Mouse (Mus musculus) G1E (cell line): ENCODE measurements around the gene Naa38. TPM values are rescaled to one million over a fixed set of nuclear protein-coding genes. Genes with fewer than 3 reads are reported as not detected.

Experiments
- ATAC-seq: 2 replicates; pipeline ENCODE4 v1.8.0; 2016; ENCODE audit warnings: mild to moderate bottlenecking; ENCODE audit not compliant: insufficient number of reproducible peaks, poor library complexity, low FRiP score, severe bottlenecking; ENCODE audit errors: extremely low read depth
- DNase-seq: peaks from one replicate; pipeline ENCODE4 v3.0.0; 2012; ENCODE audit warnings: low spot score
- H3K27me3 ChIP-seq: 2 replicates; pipeline ENCODE4 v1.6.1; 2012; ENCODE audit warnings: mild to moderate bottlenecking, low read length, inconsistent platforms; ENCODE audit not compliant: insufficient read depth
- H3K36me3 ChIP-seq: replicated peaks from 2 replicates; pipeline ENCODE3; 2012; ENCODE audit warnings: mild to moderate bottlenecking, inconsistent platforms
- H3K4me1 ChIP-seq: 2 replicates; pipeline ENCODE4 v1.6.1; 2012; ENCODE audit warnings: low read depth, low read length, inconsistent platforms, mixed read lengths; ENCODE audit not compliant: insufficient read depth
- H3K4me3 ChIP-seq: 2 replicates; pipeline ENCODE4 v1.5.1; 2012; ENCODE audit warnings: low read depth, mild to moderate bottlenecking, inconsistent platforms, low read length, moderate library complexity, mixed read lengths
- H3K9me3 ChIP-seq: replicated peaks from 2 replicates; pipeline ENCODE4 v1.6.1; 2012; ENCODE audit warnings: inconsistent platforms
- CTCF ChIP-seq: IDR thresholded peaks from 2 replicates; pipeline ENCODE4 v1.5.1; 2012; ENCODE audit warnings: low read depth, low read length, inconsistent platforms, mixed read lengths
- GATA1 ChIP-seq: IDR thresholded peaks from 2 replicates; pipeline ENCODE4 v1.6.1; 2012; ENCODE audit warnings: borderline replicate concordance, low read length, inconsistent platforms, mixed read lengths
- GATA2 ChIP-seq: IDR thresholded peaks from 2 replicates; pipeline ENCODE4 v1.6.1; 2012; ENCODE audit warnings: low read depth, low read length, inconsistent platforms, borderline replicate concordance
- POLR2AphosphoS5 ChIP-seq: IDR thresholded peaks from 2 replicates; pipeline ENCODE4 v1.6.1; 2012; ENCODE audit warnings: low read depth, low read length, inconsistent platforms; ENCODE audit not compliant: insufficient replicate concordance
- TAL1 ChIP-seq: conservative IDR thresholded peaks from 2 replicates; pipeline ENCODE4 v1.6.1; 2012; ENCODE audit warnings: low read depth, low read length, inconsistent platforms, mixed read lengths
- polyA plus RNA-seq: library from polyadenylated mRNA; stranded (reverse); fragments of >175 nt; gene quantifications from 2 replicates; pipeline ENCODE4 v1.2.3, GENCODE M21; 2012
- total RNA-seq, 2 experiments: library from RNA; stranded (forward) in 1 of 2; stranded (reverse) in 1 of 2; fragments of 200-1000 nt in 1 of 2; fragments of >200 nt in 1 of 2; fragmentation: Nextera tagmentation in 1 of 2; gene quantifications; 2 replicates each; pipeline ENCODE4 v1.2.3; 2014 to 2017

Gene Naa38
- total and polyA plus RNA-seq, 3 experiments = 98.4 to 171 (median 107) TPM

GRCm38 (mm10) chr11:69399201-69400082, 4.2 kb downstream of the Naa38 start:
- peaks cover 57% of the 10 kb centered on the region for H3K4me1 ChIP-seq
- DNase-seq (no peak), ATAC-seq (no peak)
- peak overlapping the region; percentile 1; the same call in 1 of the 2 replicates for H3K4me3 ChIP-seq
- no peaks in the 10 kb centered on the region for H3K27me3 ChIP-seq
- peaks cover 8% of the 10 kb centered on the region for H3K9me3 ChIP-seq
- peaks cover 77% of the 10 kb centered on the region for H3K36me3 ChIP-seq
- TF ChIP-seq GATA2 = no peak
- no peak for TF ChIP-seq GATA1
- no peak for TF ChIP-seq TAL1
- TF ChIP-seq CTCF = no peak
- no peak for TF ChIP-seq POLR2AphosphoS5

DNA sequence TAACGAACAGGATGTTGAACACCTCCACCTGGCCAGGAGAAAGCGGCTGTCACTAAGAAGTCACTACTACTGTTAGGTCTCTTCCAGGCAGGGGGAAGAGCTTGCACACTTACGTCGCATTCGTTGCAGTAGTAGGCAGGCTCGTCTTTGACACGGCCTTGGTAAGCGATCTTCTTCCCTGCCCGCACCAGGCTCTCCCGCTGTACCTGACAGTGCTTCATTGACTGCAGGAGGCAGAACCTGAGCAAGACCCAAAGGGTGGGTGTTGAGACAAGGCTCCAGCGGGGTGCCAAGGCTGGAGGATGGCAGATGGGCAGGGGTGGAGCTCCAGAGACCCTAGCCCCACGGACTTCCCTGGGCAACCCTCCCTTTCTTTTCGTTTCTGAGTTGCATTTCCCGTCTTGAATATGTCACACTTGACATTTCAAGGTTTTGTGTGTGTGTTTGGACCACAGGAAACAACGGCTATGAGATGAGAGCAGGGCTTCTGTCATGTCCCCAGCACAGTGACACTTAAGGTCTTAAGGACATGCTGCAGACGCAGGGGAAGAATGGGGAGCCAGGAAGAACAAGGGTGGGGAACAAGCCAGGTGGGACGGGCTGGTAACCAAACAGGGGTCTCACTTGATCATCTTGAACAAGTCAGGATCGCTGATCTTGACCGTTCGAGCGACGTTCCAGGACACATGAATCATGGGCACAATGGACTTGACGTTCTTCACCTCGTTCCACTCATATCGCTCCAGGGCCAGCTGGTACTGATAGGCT, 5.0 kb downstream of the Naa38 start:
- ATAC-seq = no peak
- H3K36me3 ChIP-seq = peaks cover 86% of the 10 kb centered on the region
- H3K4me3 ChIP-seq = peak overlapping the region; percentile 1; the same call in 1 of the 2 replicates

DNA sequence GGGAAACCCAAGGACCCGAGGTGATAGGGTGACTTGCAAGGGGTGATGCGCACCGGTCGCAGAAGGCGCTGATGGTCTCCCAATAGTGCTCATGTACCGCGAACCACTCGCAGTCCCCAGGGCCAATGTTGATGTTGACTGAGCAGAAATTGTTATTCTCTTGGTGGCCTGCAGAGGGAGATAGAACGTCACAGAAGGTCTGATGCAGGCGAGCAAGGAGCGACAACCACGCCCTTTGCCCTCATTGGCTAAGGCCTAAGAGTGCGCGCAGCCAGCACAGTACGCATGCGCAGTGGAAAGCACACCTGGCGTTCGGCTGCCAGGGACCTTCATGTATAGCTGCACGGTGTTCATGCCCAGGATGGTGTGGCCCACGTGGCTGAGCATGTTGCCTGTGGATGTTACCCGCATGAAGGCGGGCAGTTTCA, 5.9 kb downstream of the Naa38 start:
- peak; percentile 74 for ATAC-seq
- Histone ChIP-seq H3K9me3 (peaks cover 8% of the 10 kb centered on the region), H3K4me3 (peak overlapping the region; percentile 55), H3K4me1 (peaks cover 60% of the 10 kb centered on the region), H3K27me3 (no peaks in the 10 kb centered on the region), H3K36me3 (peaks cover 95% of the 10 kb centered on the region)
- peak; percentile 69 for DNase-seq
- TF ChIP-seq TAL1 (no peak), CTCF (peak; percentile 80)

More for the DNA sequence above, 5.0 kb downstream of the Naa38 start:
- peaks cover 8% of the 10 kb centered on the region for H3K9me3 ChIP-seq
- TF ChIP-seq CTCF (no peak), GATA2 (no peak), GATA1 (no peak), POLR2AphosphoS5 (no peak)
- H3K4me1 ChIP-seq = peaks cover 58% of the 10 kb centered on the region
- DNase-seq = no peak
- no peaks in the 10 kb centered on the region for H3K27me3 ChIP-seq

DNA sequence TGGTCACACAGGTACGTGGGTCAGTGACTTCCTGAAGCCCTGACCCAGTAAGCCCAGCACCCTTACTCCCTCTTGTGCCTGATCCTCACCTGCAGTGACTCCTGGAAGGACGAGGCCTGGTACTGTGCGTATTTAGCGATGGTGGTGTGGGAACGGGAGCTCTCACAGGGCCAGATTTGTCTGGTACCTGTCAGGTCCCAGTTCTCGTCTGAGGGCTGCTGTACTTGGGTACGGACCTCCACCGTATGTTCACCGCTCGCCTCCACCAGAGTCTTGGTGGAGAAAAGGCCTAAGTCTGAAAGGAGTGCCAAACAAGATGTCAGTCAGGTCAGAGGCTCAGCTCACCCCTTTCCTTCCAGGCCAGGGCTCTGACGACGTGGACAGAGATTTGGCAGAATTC, 6.7 kb downstream of the Naa38 start:
- Histone ChIP-seq H3K36me3 (peaks cover 97% of the 10 kb centered on the region), H3K9me3 (peaks cover 8% of the 10 kb centered on the region)
- TF ChIP-seq POLR2AphosphoS5 = no peak
- no peak for TF ChIP-seq GATA1
- TF ChIP-seq CTCF = no peak
- TF ChIP-seq GATA2 = no peak
- TF ChIP-seq TAL1 = no peak

GRCm38 (mm10) chr11:69403691-69404594, 8.7 kb downstream of the Naa38 start:
- H3K4me3 ChIP-seq = no peak overlapping the region
- TF ChIP-seq TAL1 (no peak), POLR2AphosphoS5 (no peak), CTCF (no peak), GATA2 (no peak), GATA1 (no peak)
- H3K4me1 ChIP-seq = peaks cover 65% of the 10 kb centered on the region
- no peak for DNase-seq
- peaks cover 8% of the 10 kb centered on the region for H3K9me3 ChIP-seq
- H3K27me3 ChIP-seq = no peaks in the 10 kb centered on the region
- H3K36me3 ChIP-seq = peaks cover 93% of the 10 kb centered on the region
- no peak for ATAC-seq

More for the DNA sequence above, 6.7 kb downstream of the Naa38 start:
- DNase-seq (no peak), ATAC-seq (no peak)
- Histone ChIP-seq H3K4me1 (peaks cover 61% of the 10 kb centered on the region), H3K4me3 (no peak overlapping the region), H3K27me3 (no peaks in the 10 kb centered on the region)
